Mouse (Mus musculus): ENCODE data around the gene Olfr399. TPM values are rescaled to one million over a fixed set of nuclear protein-coding genes. Genes with fewer than 3 reads are reported as not detected.

The Olfr399 gene
- total RNA-seq (2021): not detected

DNA sequence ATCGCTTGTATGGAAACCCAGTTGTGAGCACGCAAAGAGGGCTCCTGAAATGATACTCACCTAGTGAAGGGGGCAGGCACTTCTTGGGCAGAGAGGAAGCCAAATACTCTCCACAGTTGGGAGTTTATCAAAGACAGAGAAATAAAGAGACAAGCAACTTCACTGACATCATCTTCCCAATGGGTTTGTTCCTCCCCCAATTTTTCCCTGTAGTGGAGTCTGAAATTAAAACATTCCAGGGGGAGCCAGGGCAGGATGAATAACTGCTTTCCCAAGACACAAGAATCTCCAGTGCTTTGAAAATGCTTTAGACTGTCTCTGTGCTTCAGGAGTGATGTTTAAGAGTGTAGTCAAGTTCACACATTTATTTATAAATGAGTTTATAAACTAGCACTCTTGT, at the start of gene Olfr399, which contains the start of gene Olfr139:
Olfr399 (minus strand) TSS at position 165 of the 400 bp plus-strand sequence.
Olfr139 (minus strand) TSS at position 101 of the 400 bp plus-strand sequence.
- intact Hi-C loops (cut with DNase I): no loop called here

DNA sequence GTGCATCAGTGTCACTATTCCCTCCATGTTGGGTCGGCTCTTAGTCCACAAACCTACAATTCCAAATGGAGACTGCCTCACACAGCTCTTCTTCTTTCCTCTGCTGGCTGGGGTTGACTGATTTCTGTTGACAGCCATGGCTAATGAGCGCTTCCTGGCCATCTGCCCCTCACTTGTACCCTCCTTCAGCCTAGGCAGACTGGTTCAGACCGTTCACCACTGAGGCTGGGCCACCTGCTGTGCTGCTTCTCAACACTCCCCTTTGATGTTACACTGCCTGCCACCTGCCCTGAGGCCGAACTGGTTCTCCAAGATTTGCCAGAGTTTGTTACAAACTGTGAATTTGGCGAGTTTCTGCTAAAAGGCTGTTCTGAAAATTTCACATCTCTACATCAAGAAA, 48.7 kb upstream of the Olfr399 start:
- DNase-seq (ENCODE audit: low spot score): no peak
- intact Hi-C loops (cut with DNase I): no loop called here

More for the DNA sequence above, at the start of gene Olfr399, which contains the start of gene Olfr139:
- DNase-seq (ENCODE audit: low spot score): no peak

DNA sequence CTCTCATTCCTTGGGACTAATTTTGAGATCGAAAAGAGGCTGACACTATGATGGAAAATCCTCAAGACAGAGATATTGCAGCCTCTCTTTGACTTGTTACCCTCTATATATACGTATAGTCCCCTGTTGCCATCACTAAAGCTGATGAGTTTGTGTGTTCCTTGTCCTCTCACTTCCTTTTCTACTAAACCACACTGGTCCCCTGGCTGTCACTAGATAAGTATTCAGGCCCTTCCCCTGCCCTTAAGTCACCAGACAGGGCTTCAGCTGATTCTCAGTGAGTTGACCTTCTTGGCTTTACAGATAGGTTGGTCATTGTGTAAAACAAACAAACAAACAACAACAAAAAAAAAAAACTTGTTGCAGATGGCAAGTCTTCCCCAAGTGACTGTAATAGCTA, 45.1 kb upstream of the Olfr399 start:
- intact Hi-C loops (cut with DNase I): no loop called here
- DNase-seq (ENCODE audit: low spot score): no peak

DNA sequence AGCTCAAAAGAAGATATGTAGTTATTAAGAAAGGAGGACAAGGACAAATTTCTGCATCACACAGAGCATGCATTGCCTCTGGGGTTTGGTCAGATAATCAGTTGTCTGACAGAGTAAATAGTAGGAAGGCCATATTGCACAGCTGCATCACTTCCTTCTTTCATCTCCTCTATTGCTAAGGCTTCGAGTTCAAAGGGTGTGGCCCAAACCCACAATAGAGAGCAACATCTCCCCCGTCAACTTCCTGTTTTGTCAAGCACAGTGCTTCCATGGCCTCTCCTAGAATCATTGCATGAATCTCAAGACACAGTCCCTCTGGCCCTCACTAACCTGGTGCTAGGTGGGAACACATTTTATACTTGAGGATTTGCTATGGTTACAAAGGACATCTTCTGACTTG, 44.3 kb upstream of the Olfr399 start:
- intact Hi-C loops (cut with DNase I): no loop called here
- no peak for DNase-seq (ENCODE audit: low spot score)

DNA sequence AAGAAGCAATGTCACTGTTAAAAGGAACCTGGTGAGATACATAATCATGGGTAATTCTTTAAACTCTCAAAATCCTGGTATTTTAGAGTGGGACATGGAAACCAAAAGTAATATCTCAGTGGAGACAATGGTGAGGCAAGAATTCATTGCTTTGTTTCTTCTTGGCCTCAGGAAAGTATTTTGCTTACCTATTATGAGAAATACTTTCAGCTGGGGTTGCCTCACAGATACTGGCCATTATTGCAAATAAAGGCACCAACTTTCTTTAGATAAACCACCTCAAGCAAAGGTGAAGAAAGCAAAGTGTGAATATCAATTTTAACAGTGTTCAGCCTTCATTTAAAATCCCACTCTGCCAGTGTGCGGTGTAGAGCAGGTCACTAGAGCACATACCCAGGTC, 13.2 kb upstream of the Olfr399 start, which contains the start of gene Zfp616:
Zfp616 (plus strand) TSS at position 301 of the 400 bp plus-strand sequence.
- no peak for DNase-seq (ENCODE audit: low spot score)
- intact Hi-C loops (cut with DNase I): no loop called here

DNA sequence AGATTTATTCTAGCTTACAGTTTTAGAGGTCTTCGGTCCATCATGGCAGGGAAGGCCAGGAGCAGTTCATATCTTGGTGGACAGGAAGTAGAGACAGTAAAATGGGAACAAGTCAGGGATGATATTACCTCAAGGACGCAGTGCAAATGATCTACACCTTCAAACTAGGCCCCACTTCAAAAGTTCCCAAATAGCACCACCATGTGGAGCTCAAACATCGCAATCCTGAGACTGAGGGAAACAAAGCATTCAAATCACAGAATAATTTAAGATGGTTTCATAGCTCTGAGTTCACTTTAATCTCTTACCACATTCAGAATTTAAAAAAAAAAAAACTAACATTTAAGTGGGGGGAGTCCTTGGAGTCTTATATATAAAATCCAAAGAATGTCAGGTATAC, 5.1 kb downstream of the Olfr399 start:
- no peak for DNase-seq (ENCODE audit: low spot score)
- intact Hi-C loops (cut with DNase I): no loop called here

Other genes starting within 250 kb of the Olfr399 start
- not detected for gene Olfr392, start 239.6 kb downstream of the Olfr399 start, total RNA-seq (2021)
- gene Olfr393, start 205.2 kb downstream of the Olfr399 start, total RNA-seq (2021): not detected
- not detected for gene Olfr394, start 165.8 kb downstream of the Olfr399 start, total RNA-seq (2021)
- gene Olfr395, start 147.3 kb downstream of the Olfr399 start, total RNA-seq (2021): not detected
- gene Olfr23, start 119.9 kb downstream of the Olfr399 start, total RNA-seq (2021): not detected
- not detected for gene Olfr397, start 95.8 kb downstream of the Olfr399 start, total RNA-seq (2021)
- gene Olfr398, start 66.2 kb downstream of the Olfr399 start, total RNA-seq (2021): not detected
- gene Olfr139, start 64 bp downstream of the Olfr399 start, total RNA-seq (2021): not detected
- gene Zfp616, start 13.3 kb upstream of the Olfr399 start, total RNA-seq (2021): not detected
- gene Olfr401, start 57.1 kb upstream of the Olfr399 start, total RNA-seq (2021): not detected
- gene Olfr402, start 96.9 kb upstream of the Olfr399 start, total RNA-seq (2021): not detected
- not detected for gene Olfr403, start 129.6 kb upstream of the Olfr399 start, total RNA-seq (2021)
- gene Olfr43, start 154.8 kb upstream of the Olfr399 start, total RNA-seq (2021): not detected
- gene Olfr406, start 203.2 kb upstream of the Olfr399 start, total RNA-seq (2021): not detected
- not detected for gene Olfr59, start 227.1 kb upstream of the Olfr399 start, total RNA-seq (2021)

Data from heart, postnatal 25 days (tissue).